Mouse (Mus musculus): Measurements from ENCODE around the gene Wnt10b. TPM values are rescaled to one million over a fixed set of nuclear protein-coding genes. Genes with fewer than 3 reads are reported as not detected.
A peak's percentile ranks its signal among the peaks of the same experiment; 100 is the strongest.
"Not testable (repeated sequence)": the region's sequence is repeated elsewhere in the genome, so short reads cannot be mapped to it uniquely, and the experiment has no call there.

The Wnt10b gene
- total RNA-seq, 2 experiments from 2014 or later: not detected

DNA sequence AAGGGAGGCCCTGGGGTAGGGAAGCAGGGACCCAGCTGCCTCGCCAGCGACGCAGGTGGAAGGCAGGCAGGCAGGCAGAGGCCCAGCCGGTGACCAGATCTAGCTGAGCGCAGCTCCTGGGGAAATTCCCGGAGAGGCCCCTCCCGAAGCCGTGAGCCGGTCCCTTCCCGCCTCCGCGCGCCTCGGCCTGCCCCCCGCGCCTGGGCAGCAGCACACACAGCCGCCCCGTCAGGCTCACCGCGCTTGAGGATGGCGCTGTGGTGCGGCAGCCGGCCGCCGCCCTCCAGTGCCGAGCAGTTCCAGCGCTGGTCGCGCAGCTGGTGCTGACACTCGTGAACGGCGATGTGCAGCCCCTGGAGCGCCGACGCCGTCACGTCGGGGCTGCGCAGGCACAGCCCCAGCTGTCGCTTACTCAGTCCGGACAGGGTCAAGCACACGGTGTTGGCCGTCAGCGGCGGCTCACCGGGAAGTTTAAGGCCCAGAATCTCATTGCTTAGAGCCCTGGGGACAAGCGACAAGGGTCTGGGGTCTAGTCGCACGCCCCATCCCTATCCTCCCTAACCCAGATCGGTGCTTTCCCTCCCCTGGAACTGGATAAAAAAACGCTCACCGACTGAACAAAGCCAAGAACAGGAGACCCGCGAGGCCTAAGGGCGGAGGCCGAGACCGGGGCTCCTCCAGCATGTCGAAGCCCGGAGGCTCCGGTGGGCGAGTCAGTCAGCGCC is 1.5 kb downstream of the Wnt10b start:
- ATAC-seq (replicated peaks; ENCODE audit: low FRiP score, low TSS enrichment, poor library complexity, severe bottlenecking): 0 out of 2 replicates have a peak, but pooled peaks have one; percentile 25

DNA sequence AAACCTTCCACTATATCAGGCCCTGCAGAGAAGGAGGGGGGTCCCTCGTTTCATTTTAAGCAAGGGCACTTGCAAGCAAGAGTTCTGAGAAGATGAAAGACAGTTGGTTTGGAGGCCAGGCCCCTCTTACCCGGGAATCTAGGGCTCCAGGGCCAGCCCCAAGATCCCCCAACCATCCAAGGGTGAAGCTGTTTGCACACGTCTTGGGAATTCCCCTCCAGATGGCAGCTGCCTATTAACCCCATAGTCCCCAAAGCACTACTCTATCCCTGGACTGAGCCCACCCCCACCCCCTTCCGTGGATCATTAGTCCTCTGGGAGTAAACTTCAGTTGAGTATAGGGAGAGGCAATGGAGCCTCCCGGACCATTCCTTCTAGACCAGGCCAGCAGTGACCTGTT is 2.4 kb downstream of the Wnt10b start:
- no peak for ATAC-seq (replicated peaks; ENCODE audit: low FRiP score, low TSS enrichment, poor library complexity, severe bottlenecking)

DNA sequence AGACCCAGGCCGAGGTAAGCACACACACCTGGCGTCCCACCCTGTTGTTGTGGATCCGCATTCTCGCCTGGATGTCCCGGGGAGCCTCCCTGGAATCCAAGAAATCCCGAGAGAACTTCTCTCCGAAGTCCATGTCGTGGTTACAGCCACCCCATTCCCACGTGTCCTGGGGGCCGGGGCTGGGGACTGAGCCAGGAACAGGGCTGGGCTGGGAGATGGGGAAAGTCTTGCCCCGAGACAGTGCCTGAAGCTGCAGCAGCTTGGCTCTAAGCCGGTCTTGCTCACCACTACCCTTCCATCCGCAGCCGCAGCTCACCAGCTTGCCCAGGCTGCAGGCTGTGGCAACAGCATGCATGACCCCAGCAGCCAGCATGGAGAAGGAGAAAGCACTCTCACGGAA is 3.9 kb downstream of the Wnt10b start:
- ATAC-seq (replicated peaks; ENCODE audit: low FRiP score, low TSS enrichment, poor library complexity, severe bottlenecking): no peak

DNA sequence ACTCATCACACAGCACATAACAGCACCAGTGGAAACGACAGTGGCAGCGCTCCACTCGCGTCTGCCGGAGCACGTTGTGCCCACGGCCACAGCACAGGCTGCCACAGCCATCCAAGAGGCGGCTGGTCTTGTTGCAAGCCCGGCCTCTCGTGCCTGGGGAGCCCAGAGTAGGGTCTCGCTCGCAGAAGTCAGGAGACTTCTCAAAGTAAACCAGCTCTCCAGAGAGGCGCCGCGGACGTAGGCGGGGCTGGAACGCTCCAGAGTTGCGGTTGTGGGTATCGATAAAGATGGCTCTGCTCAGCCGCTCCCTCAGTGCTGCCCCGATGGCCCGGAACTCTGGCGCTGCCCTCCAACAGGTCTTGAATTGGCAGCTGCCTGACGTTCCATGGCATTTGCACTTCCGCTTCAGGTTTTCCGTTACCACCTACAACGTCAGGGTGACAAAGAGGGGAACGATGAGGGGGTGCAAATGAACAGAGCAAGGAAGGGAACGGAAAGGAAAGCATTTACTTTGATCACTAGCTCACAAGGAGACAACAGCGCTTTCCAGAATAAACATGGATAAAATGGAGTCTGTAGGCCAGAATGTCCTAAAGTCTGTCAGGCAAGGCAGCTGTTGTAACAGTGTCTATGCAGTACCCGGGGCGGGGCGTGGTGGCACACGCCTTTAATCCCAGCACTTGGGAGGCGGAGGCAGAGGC is 5.3 kb downstream of the Wnt10b start:
- ATAC-seq (replicated peaks; ENCODE audit: low FRiP score, low TSS enrichment, poor library complexity, severe bottlenecking): peak; percentile 84

DNA sequence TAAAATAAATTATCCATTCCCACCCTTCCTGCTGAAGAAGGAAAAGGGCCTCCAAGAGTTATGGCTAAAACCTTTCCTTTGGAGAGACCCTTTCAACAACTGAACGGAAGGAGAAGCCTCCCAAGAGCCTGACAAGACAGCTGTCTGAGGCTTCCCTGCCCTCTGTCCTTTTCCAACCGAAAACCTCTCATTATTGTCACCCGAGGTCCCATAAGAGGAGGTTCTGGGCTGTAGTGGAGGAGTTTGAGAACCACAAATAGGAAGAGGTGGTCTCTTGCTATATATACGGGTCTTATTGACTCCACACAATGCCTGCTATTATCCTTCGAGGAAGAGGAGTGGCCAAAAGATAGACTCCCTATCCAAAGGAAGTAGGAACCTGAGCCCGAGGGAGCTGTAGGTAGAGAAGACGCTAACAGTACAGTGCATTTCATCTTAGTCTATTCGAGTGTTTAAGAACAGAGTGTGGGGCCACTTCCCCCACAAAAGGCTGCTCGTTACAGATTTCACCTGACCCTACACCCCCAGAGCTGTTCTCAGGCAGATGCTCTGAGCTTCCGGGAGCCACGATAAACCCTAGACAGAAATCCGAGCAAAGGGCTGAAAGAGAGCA is 6.0 kb downstream of the Wnt10b start:
- ATAC-seq (replicated peaks; ENCODE audit: low FRiP score, low TSS enrichment, poor library complexity, severe bottlenecking): no peak

DNA sequence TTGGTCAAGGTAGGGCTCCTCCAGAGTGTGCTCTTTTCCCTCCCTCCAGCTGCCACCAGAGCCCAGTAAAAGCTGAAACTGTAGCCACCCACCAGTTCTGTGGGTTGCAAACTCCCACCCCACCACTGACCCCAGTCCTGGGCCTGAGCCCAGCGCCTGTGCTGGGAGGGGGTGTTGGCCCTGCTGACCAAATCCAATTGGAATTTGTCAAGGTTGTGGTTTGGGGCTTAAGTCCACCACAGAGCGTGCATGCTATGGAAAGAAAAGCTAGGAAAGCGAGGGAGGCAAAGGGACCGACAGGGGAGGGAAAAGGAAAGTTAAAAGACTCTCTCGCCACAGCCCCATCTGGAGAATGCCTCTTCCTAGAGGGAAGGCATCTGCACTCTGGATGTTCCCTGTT is 9.7 kb downstream of the Wnt10b start:
- no peak for ATAC-seq (replicated peaks; ENCODE audit: low FRiP score, low TSS enrichment, poor library complexity, severe bottlenecking)

DNA sequence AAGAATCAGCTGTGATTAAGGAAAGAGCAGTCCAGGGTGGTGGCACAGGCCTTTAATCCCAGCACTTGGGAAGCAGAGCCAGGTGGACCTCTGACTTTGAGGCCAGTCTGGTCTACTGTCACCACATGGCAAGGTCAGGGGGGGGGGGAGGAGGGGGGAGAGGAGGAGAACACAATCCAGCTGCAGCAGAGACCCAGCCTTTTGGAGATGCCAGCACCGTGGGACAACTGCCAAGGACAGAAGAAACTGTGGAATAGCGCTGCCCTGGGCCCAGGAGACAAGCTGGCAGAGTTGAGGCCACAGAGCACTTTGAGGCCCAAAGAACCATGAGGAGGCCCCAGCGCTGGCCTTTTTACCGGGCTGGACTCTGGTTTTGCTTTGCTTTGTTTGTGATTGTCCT is 12.0 kb downstream of the Wnt10b start:
- ATAC-seq (replicated peaks; ENCODE audit: low FRiP score, low TSS enrichment, poor library complexity, severe bottlenecking): no peak

DNA sequence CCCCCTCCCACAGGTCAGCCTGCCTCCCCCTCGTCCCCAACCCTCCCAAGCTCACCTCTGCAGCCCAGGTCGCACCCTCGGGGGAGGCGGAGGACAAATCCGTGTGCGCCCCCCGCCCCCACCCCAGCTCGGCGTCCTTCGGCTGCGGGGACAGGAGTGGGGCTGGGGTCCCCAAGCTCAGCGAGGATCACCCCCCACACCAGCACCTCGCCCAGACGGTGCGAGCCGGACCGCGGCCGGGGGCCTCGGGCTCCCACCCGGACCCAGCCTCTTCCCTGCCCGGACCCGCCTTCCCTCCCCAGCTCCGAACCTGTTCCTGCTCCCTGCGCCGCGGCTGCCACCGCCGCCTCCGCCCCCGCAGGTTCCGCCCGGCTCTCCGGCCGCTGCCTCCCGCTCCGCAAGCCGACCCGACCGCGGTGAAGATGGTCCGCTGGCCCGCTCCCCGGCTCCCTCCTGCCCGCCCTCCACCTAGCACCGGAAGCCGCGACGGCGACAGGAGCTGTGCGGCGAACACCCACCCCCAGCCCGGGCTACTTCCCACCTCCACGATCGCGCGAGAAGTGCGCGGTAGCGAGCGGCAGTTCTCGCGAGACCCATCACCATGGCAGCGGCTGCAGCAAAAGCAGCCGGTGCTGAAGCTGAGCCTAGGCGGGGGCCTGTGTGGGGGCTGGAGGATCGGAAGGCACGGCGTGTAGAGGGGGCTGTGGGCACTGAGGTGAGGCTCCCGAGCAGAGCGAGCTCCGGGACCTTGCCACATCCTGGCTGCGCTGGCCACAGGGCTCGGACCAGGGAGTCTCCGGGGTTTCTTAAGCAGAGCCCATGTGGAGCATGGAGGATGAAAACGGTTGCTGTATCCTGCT is 15.1 kb downstream of the Wnt10b start, which contains the start of gene Arf3:
Gene Arf3, minus strand, starts transcription at position 545 of the 860 bp plus-strand sequence.
- peak; percentile 92 for ATAC-seq (replicated peaks; ENCODE audit: low FRiP score, low TSS enrichment, poor library complexity, severe bottlenecking)

DNA sequence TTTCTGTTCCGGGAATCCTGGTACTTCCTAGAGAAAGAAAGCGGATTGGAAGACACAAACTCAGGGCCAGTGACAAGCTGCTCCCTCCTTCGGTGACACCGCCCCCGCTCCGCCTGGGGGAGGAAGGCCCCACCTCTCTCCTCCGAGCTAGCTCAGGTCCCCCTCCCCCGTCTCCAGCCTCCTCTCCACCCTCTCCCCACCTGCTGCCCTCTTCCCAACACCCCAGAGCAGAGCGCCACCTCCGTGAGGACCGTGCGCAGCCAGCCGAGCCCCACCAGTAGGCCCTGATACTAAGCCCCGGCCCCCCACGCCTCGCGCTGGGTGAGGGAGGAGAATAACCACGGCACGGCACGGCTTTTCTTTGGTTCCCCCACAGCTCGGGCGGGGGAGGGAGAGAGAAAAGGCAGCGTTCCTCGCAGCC is 15.7 kb downstream of the Wnt10b start:
- peak; percentile 63 for ATAC-seq (replicated peaks; ENCODE audit: low FRiP score, low TSS enrichment, poor library complexity, severe bottlenecking)

DNA sequence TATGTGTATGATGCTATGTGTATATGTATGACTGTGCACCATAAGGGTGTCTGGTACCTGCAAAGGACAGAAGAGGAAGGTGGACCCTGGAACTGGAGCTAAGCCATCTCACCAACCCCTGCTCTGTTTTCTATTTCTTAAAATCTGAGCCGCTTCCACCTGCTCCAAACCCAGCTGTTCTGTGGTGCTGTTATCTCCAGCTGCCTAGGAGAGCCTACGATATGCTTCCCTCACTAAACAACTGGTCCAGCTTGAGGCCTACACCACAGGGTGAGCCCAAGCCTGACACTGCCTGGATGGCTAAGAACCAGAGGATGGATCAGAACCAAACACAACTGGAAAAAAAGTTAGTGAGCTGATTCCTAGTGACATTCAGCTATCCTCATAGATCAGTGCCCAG is 23.8 kb downstream of the Wnt10b start:
- no peak for ATAC-seq (replicated peaks; ENCODE audit: low FRiP score, low TSS enrichment, poor library complexity, severe bottlenecking)

DNA sequence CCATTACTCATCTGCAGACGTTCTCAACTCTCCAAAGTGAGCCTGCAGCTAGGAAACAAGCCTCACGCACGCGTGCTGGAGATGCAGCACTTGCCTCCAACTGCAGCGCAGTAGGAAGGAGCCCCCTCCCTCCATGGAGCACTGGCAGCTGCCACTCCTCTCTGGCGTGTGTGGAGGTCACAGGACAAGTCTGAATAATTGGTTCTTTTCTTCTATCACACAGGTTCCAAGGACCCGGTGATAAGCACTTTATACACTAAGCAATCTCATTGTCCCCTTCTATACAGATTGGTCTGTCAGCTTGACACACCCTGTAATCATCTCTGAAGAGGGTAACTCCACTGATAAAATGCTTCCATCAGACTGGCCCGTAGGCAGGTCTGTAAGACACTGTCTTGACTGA is 24.9 kb downstream of the Wnt10b start:
- ATAC-seq (replicated peaks; ENCODE audit: low FRiP score, low TSS enrichment, poor library complexity, severe bottlenecking): peak; percentile 75

DNA sequence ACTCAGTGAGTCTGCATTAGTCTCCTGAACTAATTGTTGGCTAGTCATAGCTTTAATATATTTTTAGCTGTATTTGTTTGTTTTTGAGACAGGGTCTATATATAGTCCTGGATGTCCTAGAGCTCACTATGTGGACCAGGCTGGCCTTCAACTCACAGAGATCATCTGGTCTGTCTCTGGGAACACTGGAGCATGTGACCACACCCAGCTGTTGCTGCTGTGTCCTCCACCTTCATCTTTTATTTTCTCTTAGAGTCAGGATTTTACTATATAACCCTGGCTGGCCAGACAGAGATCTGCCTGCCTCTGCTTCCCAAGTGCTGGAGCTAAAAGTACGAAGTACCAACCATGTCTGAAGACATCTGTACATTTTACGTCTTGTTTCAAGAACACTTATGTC is 28.9 kb downstream of the Wnt10b start:
- ATAC-seq (replicated peaks; ENCODE audit: low FRiP score, low TSS enrichment, poor library complexity, severe bottlenecking): no peak

DNA sequence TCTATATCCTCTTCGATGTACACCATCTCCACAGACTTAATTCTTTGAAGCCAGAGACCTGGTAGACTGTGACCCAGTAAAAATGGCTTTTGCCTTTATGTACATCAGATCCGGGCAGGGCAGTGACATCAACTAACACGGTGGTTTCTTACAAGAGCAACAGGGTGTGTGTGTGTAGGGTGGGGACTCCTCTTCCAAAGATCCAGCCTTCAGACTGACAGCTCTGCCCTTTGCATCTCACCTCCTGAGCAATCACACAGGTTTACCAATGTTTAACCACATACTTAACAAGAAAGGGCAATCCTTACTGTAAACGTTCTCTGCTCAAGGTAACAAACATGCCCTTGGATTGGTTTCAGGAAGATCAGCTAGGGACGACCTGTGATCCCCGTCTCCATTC is 30.7 kb downstream of the Wnt10b start:
- no peak for ATAC-seq (replicated peaks; ENCODE audit: low FRiP score, low TSS enrichment, poor library complexity, severe bottlenecking)

DNA sequence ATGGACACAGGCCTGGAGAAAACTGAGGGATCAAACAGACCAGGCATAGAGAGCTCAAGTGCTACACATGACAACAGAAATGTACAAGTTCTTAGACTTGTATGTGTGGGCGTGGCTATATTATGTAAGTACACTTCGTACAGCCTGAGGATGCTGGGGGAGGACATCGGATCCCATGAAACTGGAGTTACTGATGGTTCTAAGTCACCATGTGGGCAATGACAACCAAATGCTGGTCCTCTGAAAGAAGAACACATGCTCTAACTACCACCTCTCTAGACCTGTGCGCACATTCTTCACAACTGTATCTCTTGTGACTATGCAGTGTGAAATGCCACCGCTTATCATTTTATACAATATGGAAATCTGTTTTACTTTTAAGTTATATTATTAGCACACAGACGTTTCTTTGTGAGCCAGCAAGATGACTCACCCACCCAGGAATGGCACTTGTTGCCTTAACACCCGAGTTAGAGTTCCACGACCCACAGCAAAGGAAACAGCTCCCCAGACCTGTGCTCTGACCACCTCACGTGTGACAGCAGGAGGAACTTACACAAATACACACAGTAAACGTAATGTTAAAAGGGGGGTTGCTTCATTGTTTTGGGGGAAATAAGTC is 31.5 kb downstream of the Wnt10b start:
- no peak for ATAC-seq (replicated peaks; ENCODE audit: low FRiP score, low TSS enrichment, poor library complexity, severe bottlenecking)

DNA sequence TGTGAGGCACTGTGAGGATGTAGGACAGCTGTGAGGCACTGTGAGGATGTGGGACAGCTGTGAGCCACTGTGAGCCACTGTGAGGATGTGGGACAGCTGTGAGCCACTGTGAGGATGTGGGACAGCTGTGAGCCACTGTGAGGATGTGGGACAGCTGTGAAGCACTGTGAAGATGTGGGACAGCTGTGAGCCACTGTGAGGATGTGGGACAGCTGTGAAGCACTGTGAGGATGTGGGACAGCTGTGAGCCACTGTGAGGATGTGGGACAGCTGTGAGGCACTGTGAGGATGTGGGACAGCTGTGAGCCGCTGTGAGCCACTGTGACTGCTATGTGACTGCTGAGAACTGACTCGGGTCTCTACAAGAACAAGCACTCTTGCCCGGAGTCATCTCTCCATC is 34.1 kb downstream of the Wnt10b start:
- ATAC-seq (replicated peaks; ENCODE audit: low FRiP score, low TSS enrichment, poor library complexity, severe bottlenecking): not testable (repeated sequence)

DNA sequence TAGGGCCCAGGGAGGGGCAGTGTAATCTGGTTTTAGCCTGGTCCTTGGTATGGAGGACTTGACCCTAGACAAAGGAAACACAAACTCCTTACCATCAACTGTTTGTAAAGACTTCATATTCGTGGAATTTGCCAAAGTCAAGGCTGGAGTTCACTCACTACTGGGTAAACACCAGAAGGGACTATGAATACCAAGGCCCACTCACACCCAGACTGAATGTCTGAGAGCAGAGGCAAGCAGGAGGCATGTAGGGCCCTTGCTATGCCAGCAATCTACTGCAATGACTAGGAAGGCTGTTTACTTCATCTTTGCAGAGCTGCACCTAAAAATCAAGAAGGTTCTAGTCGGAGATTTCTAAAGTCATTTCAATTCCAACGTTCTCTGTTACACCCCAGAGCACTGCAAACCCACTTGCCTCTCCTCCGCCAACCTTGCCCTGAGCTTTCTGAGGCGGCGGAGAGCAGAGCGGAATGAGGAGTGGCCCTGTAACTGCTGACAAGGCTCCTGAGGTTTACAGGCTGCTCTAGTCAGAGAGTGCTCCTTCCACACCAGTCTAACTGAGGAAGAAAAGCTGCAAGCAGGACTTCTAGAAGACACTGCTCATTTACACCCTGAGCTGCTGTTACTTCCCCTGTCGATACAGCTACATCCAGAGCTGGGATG is 35.1 kb downstream of the Wnt10b start:
- no peak for ATAC-seq (replicated peaks; ENCODE audit: low FRiP score, low TSS enrichment, poor library complexity, severe bottlenecking)

DNA sequence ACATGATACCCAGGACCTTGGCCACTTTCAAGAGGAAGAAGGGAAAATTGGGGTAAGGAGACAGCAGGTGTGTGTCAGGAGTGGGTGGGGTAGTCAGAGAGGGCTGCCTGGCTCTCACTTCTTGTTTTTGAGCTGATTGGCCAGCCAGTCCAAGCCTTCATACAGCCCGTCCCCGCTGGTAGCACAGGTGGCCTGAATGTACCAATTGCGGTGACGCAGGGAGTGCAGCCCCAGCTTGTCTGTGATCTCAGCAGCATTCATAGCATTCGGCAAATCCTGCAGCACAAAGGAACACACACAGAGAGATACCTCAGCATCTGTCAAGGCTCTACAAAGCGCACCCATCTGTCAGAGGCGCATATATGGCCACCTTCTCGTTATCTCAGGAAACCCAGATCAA is 37.7 kb downstream of the Wnt10b start:
- ATAC-seq (replicated peaks; ENCODE audit: low FRiP score, low TSS enrichment, poor library complexity, severe bottlenecking): no peak

DNA sequence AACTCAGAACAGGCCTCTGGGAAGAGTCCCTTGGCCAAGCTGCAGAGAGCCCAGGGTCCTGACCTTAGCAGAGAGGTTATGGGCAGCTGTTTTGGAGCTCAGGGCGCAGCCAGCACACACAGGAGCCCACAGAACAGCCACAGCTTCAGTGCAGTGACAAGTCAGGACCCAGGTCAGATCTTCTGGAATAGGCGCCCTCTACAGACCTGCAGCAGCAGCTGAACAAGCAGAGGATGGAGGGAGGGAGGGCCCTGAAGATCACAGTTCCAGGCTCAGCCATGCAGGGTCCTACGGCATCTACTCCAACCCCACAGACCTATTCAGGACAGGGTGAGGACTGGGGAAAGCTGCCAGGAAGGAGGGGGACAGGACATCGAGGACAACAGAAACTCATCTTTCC is 39.2 kb downstream of the Wnt10b start:
- peak; percentile 60 for ATAC-seq (replicated peaks; ENCODE audit: low FRiP score, low TSS enrichment, poor library complexity, severe bottlenecking)

DNA sequence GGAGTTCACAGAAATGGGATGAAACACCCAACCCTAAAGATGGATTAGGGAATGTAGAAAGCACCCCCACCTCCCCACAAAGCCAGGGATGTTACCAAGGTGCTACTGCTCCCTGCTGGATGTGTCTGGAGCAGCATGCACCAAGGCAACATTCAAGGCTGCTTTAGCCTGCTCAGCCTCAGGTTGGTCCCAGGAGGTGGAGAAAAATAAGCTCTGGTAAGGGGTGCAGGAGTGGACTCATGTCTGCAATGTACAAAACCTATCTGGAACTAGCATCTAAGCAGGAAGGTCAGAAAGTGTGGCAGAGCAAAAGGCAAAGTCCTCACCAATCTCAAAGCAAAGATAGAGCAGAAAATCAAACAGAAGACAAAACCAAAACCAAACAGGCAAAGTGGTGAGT is 40.1 kb downstream of the Wnt10b start:
- 0 out of 2 replicates have a peak, but pooled peaks have one; percentile 35 for ATAC-seq (replicated peaks; ENCODE audit: low FRiP score, low TSS enrichment, poor library complexity, severe bottlenecking)
